Mouse (Mus musculus) G1E-ER4 (cell line): ENCODE data around the gene Cep350. TPM values are rescaled to one million over a fixed set of nuclear protein-coding genes. Genes with fewer than 3 reads are reported as not detected.

ENCODE experiments used
- GATA1 ChIP-seq: IDR thresholded peaks from one replicate; pipeline ENCODE4 v1.8.0; 2012; ENCODE audit warnings: low read length, inconsistent platforms
- polyA plus RNA-seq: library from polyadenylated mRNA; stranded (reverse); fragments of >175 nt; gene quantifications from 2 replicates; pipeline ENCODE4 v1.2.3, GENCODE M21; 2012

Cep350 gene
- 2.9 and 3.2 TPM in 2 replicates for polyA plus RNA-seq

DNA sequence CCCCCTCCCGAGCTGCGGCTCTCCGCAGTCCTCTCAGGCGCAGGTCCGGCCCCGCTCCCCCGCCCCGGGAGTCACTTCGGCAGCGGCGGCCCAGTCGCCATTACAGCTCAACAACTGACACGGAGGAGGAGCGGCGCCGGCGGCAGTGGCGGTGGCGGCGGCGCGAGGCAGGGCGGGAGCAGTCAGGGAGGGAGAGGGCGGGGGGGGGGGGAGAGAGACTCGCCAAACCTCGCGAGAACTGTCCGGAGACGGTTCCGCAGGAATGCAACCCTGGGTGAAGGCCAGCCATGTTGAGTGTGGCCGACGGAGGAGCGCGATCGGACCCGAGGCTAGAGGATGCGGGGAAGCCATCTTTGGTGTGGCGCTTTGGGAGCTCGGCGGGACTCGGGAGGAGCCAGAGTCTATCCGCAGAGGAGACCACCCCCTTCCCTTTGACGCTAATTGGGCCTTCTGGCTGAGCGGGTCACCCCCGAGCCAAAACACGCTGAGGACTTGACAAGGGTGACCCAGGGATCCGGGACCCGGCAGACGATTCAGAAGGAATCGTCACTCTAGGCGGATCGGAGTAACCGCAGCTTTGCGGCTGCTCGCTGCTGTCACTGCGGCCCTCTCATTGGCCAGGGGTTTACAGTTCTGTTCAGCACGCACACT, at the start of gene Cep350:
Gene Cep350 (minus strand): TSS at position 188 of the 651 bp plus-strand sequence.
- TF ChIP-seq GATA1: no peak

DNA sequence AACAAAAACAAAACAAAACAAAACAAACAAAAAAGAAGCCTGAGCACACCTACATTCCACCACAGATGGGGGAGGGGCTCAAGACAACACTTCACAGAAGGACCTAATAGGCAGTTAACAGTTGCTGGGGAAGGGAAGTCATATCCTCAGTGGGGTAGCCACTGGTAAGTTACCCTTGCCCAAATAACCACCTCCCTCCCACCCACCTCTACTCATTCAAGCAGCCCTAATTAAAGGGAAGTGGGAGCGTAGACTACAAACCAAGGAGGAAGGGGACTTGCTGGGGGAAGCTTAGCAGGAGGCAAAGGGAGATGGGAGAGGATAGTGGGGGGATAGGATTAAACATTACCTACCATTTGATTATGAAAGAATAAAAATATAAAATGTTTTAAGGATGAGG, 47.3 kb upstream of the Cep350 start:
- TF ChIP-seq GATA1: no peak

- TF ChIP-seq GATA1: no peak
Measured at GRCm38 (mm10) chr1:156019800-156020199, 46.7 kb upstream of the Cep350 start.

GRCm38 (mm10) chr1:156009003-156009402, 35.9 kb upstream of the Cep350 start:
- no peak for TF ChIP-seq GATA1

GRCm38 (mm10) chr1:156005906-156006305, 32.9 kb upstream of the Cep350 start:
- TF ChIP-seq GATA1: no peak

DNA sequence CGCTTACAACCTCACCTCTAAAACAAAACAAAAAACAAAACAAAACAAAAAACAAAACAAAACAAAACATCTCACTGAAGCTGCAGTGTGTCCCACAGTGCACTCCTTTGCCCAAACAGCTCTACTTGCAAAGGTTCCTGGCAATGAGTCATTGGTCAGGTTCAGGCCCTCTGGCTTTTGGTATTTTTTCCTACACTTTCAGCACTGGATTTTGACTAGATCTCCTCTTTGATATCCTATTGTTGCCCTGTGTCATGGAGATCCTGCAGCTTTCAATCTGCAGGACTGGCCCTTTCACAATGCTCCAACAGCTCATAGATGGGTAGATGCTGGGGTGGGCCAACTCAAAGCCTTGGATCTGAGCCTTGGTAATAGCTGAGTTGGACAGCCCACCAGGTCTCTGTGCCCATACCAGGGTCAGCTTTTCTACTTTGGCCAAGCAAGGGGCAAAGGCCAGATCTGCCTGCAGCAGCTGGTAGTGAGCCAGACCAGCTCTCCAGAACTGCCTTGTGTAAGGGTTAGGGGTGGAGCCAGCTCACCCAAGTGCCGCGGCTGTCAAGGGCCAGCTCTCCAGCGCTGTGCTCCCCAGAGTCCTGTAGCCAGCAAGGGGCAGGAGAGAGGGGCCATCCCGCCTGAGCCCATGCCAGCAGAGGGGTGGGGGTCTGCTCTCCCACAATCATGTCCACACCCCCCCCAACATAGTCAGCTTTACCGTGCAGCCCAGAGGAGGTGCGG, 30.3 kb upstream of the Cep350 start:
- no peak for TF ChIP-seq GATA1

DNA sequence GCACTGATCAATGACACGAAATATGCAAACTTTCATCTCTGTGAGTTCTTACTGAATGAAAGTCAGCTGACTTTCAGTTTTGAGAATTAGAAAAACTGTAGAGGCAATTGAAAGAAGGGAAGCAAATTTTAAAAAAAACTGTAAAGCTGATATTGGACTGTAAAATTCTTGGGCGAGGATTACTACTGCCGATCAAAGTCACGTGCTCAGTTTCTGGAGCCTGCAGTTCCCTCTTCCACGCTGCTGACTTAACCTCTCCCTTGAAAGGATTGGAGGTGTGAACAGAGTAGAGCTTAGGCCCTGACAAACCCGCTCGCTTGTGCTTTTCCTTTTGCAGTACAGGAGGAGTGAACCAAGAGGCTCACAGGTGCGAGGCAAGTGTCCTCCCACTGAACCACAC, 29.3 kb upstream of the Cep350 start:
- no peak for TF ChIP-seq GATA1

DNA sequence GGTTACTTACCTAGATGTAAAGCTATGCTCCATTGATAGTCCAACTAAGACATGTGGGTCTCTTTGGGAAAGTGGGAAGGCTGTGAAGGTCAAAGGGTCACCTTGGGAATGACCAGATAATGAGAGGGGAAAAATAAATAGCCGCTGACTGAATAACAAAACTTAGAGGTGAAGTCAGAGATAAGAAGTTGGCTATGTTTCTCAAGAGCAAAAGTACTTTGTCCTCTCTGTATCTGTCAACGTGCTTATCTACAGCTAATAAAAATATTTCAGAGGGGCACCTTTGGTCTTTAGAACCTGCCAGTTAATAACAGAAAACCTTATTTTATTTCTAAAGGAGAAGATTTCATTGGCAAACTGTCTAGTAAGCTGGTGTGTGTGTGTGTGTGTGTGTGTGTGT, 22.6 kb upstream of the Cep350 start:
- TF ChIP-seq GATA1: no peak

- TF ChIP-seq GATA1: no peak
Measured at GRCm38 (mm10) chr1:155994524-155994923, 21.5 kb upstream of the Cep350 start.

DNA sequence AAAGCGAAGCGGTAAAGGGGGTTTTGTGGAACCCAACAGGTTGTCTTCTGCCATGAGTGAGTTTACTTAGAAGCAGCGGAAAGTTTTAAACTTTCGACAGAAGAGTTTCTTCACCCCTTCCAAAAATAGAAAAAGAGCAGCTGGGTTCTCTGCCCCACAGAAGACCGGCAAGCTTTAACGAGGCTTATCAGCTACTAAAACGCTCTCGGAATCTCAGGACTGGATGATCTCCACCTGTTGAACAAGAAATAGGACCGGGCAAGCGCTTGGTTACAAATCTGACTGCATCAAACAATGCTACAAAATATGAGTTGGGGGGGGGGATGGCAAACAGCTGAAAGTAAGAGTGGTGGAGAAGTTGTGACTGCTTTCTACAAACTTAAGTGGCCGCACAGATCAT, 17.3 kb upstream of the Cep350 start:
- TF ChIP-seq GATA1: no peak

GRCm38 (mm10) chr1:155989387-155989786, 16.3 kb upstream of the Cep350 start:
- no peak for TF ChIP-seq GATA1

GRCm38 (mm10) chr1:155987625-155988024, 14.6 kb upstream of the Cep350 start:
- TF ChIP-seq GATA1: no peak

DNA sequence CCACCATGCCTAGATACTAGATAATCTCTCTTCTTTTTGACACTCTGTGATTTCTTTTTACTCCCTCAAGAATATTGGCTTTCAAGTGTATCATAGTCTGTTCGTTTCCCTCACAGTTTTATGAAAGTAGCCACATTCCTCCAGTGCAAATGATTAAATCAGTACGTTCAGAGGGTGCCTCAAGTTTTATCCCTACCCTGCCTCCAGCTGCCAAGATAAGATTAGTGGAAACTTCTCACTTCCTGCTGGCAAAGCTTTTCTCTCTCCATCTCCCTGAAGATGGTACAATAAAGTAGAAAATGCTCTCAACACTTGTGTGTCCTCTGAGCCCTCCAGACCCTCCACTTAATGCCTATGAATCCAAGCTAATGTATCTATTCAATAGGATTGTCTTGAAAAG, 1.9 kb upstream of the Cep350 start:
- peak; percentile 13 for TF ChIP-seq GATA1

DNA sequence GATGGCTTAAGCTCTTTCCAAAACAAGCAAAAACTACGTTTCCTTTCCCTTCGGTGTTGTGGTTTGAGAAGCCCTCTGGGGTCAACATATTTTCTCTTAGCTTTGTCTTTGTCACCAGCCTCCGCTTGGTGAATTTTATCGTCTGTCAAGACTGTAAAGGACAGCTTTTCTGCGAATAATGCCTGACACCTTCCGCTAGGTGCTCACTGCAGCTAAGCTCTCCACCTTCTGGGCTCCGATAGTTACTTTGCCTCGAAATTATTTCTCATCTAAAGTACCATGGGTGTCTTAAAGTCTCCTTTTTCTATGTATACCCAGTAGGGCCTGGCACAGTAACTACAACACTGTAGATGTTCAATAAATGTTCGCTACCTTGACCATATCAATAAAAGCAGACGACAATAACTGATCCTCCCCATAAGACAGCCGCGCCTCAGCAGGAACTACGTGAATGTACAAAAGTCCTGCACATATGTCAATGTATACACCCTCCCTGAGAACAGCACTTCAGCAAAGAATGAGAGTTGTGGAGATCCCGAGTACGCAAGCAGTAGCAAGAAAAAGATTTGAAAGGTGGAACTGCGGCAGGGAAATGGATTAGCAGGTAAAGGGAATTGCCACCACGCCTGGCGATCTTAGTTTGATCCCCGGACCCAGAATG, 794 bp upstream of the Cep350 start:
- TF ChIP-seq GATA1: no peak

DNA sequence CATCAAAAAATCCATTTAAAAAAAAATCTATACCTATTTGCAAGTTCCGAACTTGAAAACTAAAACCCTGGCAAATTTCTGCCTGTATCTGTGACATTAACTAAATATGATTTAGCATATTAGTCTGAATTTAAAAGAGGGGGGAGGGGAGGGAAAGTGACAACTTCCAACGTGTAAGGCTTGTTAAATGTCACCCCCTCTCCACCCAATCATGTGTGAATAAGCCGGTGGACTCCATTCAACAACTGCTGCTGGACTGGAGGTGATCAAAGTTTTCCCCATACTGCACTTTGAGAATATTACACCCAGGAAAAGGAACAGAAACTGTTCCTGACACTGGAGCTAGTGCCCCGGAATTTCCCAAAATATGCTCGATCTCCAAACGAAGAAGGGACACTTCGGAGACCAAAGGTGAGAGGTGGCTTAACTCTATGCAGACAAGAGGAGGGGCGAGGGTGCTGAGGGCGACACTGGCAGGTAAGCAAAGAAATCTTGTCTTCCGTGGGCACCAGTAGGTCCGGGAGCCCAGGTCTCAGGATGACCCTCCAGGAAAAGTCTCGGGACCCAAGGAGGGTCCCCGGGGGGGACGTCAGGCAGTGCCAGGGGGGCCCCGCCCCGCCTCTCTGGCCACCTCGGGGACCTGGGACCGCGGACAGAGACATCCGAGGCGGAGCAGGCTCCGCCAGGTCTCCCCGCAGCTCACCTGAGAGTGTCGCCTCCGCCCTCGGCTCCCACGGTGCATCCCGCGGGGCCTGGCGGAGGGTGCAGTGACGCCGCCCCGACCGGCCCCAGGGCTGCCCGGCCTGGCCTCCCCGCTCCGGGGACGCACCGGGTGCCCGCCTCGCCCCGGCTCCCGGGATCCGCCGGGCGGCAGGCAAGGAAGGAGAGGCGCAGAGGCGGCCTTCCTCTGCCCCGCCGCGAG, 648 bp downstream of the Cep350 start:
- TF ChIP-seq GATA1: no peak
